Mouse (Mus musculus): ENCODE results near the gene Zfp971. TPM values are rescaled to one million over a fixed set of nuclear protein-coding genes. Genes with fewer than 3 reads are reported as not detected.

Gene Zfp971
- 10.9 TPM for total RNA-seq (2023)

GRCm38 (mm10) chr2:178023011-178023611 lies at the start of gene Zfp971:
TSS of gene Zfp971 (plus strand) at chr2:178023284.

GRCm38 (mm10) chr2:178078166-178078717 lies 55.2 kb downstream of the Zfp971 start, which contains the start of gene Zfp931:
TSS of gene Zfp931 (minus strand) at chr2:178078476.

Other genes starting within 250 kb of the Zfp971 start
- gene Gm14325, start 182.9 kb upstream of the Zfp971 start, total RNA-seq (2023): 5.5 TPM
- not detected for gene Gm14327, start 126.2 kb upstream of the Zfp971 start, total RNA-seq (2023)
- gene Zfp972, start 97.7 kb upstream of the Zfp971 start, total RNA-seq (2023): not detected
- 8.6 TPM for gene Gm14326, start 66.0 kb upstream of the Zfp971 start, total RNA-seq (2023)
- gene Zfp931, start 55.2 kb downstream of the Zfp971 start, total RNA-seq (2023): 10.5 TPM
- gene Phactr3, start 95.7 kb downstream of the Zfp971 start, total RNA-seq (2023): not detected

Measured in CD4-positive naive resting alpha-beta T cell, adult 76 days (primary cell).